Mouse (Mus musculus): ENCODE measurements around the gene Rasl12. TPM values are rescaled to one million over a fixed set of nuclear protein-coding genes. Genes with fewer than 3 reads are reported as not detected.

The Rasl12 gene
- polyA plus RNA-seq, 1 experiment from 2014 or later = 0.23 TPM

GRCm38 (mm10) chr9:65447951-65448350, 49.6 kb downstream of the Rasl12 start:
- ATAC-seq (ENCODE audit: insufficient read depth) = no peak
- Histone ChIP-seq H3K9me3 (replicated peaks) (no peaks in the 10 kb centered on the region), H3K4me1 (replicated peaks) (no peaks in the 10 kb centered on the region), H3K4me2 (no peak overlapping the region), H3K36me3 (replicated peaks) (peaks cover 52% of the 10 kb centered on the region), H3K27me3 (no peaks in the 10 kb centered on the region), H3K9ac (no peak overlapping the region), H3K4me3 (replicated peaks) (no peak overlapping the region), H3K27ac (replicated peaks) (no peak overlapping the region)
- 68% methylated on average over 6 of the region's 6 CpGs for WGBS (ENCODE audit: insufficient replicate concordance)

GRCm38 (mm10) chr9:65458975-65459374, 60.7 kb downstream of the Rasl12 start:
- H3K9ac ChIP-seq = no peak overlapping the region
- peaks cover 27% of the 10 kb centered on the region for H3K4me1 ChIP-seq (replicated peaks)
- no peak for ATAC-seq (ENCODE audit: insufficient read depth)
- WGBS (ENCODE audit: insufficient replicate concordance) = 73% methylated on average over 2 of the region's 2 CpGs
- no peak overlapping the region for H3K4me3 ChIP-seq (replicated peaks)
- H3K9me3 ChIP-seq (replicated peaks) = no peaks in the 10 kb centered on the region
- no peaks in the 10 kb centered on the region for H3K36me3 ChIP-seq (replicated peaks)
- no peak overlapping the region for H3K27ac ChIP-seq (replicated peaks)
- H3K27me3 ChIP-seq = no peaks in the 10 kb centered on the region
- no peak overlapping the region for H3K4me2 ChIP-seq

- no peak overlapping the region for H3K9ac ChIP-seq
- no peaks in the 10 kb centered on the region for H3K36me3 ChIP-seq (replicated peaks)
- H3K27ac ChIP-seq (replicated peaks) = no peak overlapping the region
- H3K9me3 ChIP-seq (replicated peaks) = no peaks in the 10 kb centered on the region
- peak overlapping the region; percentile 83 for H3K4me3 ChIP-seq (replicated peaks)
- no peak for ATAC-seq (ENCODE audit: insufficient read depth)
- H3K4me2 ChIP-seq = peak overlapping the region; percentile 83
- WGBS (ENCODE audit: insufficient replicate concordance) = 63% methylated on average over 3 of the region's 3 CpGs
- peaks cover 37% of the 10 kb centered on the region for H3K4me1 ChIP-seq (replicated peaks)
- no peaks in the 10 kb centered on the region for H3K27me3 ChIP-seq
Measured at GRCm38 (mm10) chr9:65460198-65460597, 61.9 kb downstream of the Rasl12 start.

- Histone ChIP-seq H3K9me3 (replicated peaks) (no peaks in the 10 kb centered on the region), H3K4me1 (replicated peaks) (peaks cover 37% of the 10 kb centered on the region), H3K36me3 (replicated peaks) (peaks cover 4% of the 10 kb centered on the region; the same call in 1 of the 2 replicates), H3K27me3 (no peaks in the 10 kb centered on the region), H3K4me2 (peak within 1 kb of the TSS; percentile 83), H3K9ac (peak within 1 kb of the TSS; percentile 68), H3K27ac (replicated peaks) (peak within 1 kb of the TSS; percentile 76), H3K4me3 (replicated peaks) (peak within 1 kb of the TSS; percentile 83)
- under 1% methylated on average over 53 of the region's 53 CpGs for whole genome bisulfite sequencing (ENCODE audit: insufficient replicate concordance)
- ATAC-seq (ENCODE audit: insufficient read depth) = peak; percentile 85
Measured at GRCm38 (mm10) chr9:65460732-65461442, 62.6 kb downstream of the Rasl12 start, which contains the start of gene Spg21. Gene Spg21 (plus strand): TSS chr9:65460947.

- H3K4me3 ChIP-seq (replicated peaks) = no peak overlapping the region
- H3K27ac ChIP-seq (replicated peaks) = no peak overlapping the region
- 66% methylated on average over 5 of the region's 5 CpGs for WGBS (ENCODE audit: insufficient replicate concordance)
- no peaks in the 10 kb centered on the region for H3K9me3 ChIP-seq (replicated peaks)
- H3K4me1 ChIP-seq (replicated peaks) = peaks cover 37% of the 10 kb centered on the region
- no peaks in the 10 kb centered on the region for H3K27me3 ChIP-seq
- H3K36me3 ChIP-seq (replicated peaks) = peaks cover 6% of the 10 kb centered on the region; the same call in 1 of the 2 replicates
- no peak overlapping the region for H3K9ac ChIP-seq
- ATAC-seq (ENCODE audit: insufficient read depth) = no peak
- no peak overlapping the region for H3K4me2 ChIP-seq
Measured at GRCm38 (mm10) chr9:65462544-65462943, 64.2 kb downstream of the Rasl12 start.

GRCm38 (mm10) chr9:65464161-65464560, 65.9 kb downstream of the Rasl12 start:
- H3K4me2 ChIP-seq = no peak overlapping the region
- H3K4me1 ChIP-seq (replicated peaks) = peaks cover 40% of the 10 kb centered on the region
- H3K27me3 ChIP-seq = no peaks in the 10 kb centered on the region
- H3K27ac ChIP-seq (replicated peaks) = no peak overlapping the region
- peaks cover 6% of the 10 kb centered on the region; the same call in 1 of the 2 replicates for H3K36me3 ChIP-seq (replicated peaks)
- no peak overlapping the region for H3K9ac ChIP-seq
- H3K9me3 ChIP-seq (replicated peaks) = no peaks in the 10 kb centered on the region
- H3K4me3 ChIP-seq (replicated peaks) = no peak overlapping the region
- ATAC-seq (ENCODE audit: insufficient read depth) = no peak
- WGBS (ENCODE audit: insufficient replicate concordance) = 69% methylated on average over 6 of the region's 6 CpGs

Other genes with a start within 250 kb of the Rasl12 start
- gene Parp16, start 203.2 kb upstream of the Rasl12 start, polyA plus RNA-seq (2015; fragmentation: Nextera tagmentation; extraction: Ambion mirVana) = 9.5 and 10.2 TPM in 2 replicates
- 0.15 and 0.17 TPM in 2 replicates for gene Cilp, start 133.3 kb upstream of the Rasl12 start, polyA plus RNA-seq (2015; fragmentation: Nextera tagmentation; extraction: Ambion mirVana)
- gene Clpx, start 104.2 kb upstream of the Rasl12 start, polyA plus RNA-seq (2015; fragmentation: Nextera tagmentation; extraction: Ambion mirVana) = 33.3 and 35.9 TPM in 2 replicates
- gene Pdcd7, start 52.4 kb upstream of the Rasl12 start, polyA plus RNA-seq (2015; fragmentation: Nextera tagmentation; extraction: Ambion mirVana) = 3.3 and 3.6 TPM in 2 replicates
- gene Ubap1l, start 37.5 kb upstream of the Rasl12 start, polyA plus RNA-seq (2015; fragmentation: Nextera tagmentation; extraction: Ambion mirVana) = 0.09 TPM in 1 of 2 replicates, not detected in the other
- 0.18 and 0.24 TPM in 2 replicates for gene Kbtbd13, start 6.9 kb upstream of the Rasl12 start, polyA plus RNA-seq (2015; fragmentation: Nextera tagmentation; extraction: Ambion mirVana)
- 0.17 TPM in 1 of 2 replicates, not detected in the other for gene Slc51b, start 24.4 kb downstream of the Rasl12 start, polyA plus RNA-seq (2015; fragmentation: Nextera tagmentation; extraction: Ambion mirVana)
- 6.2 and 6.7 TPM in 2 replicates for gene Mtfmt, start 37.3 kb downstream of the Rasl12 start, polyA plus RNA-seq (2015; fragmentation: Nextera tagmentation; extraction: Ambion mirVana)
- gene Spg21, start 62.4 kb downstream of the Rasl12 start, polyA plus RNA-seq (2015; fragmentation: Nextera tagmentation; extraction: Ambion mirVana) = 24.1 and 30.0 TPM in 2 replicates
- 0.09 TPM in 1 of 2 replicates, not detected in the other for gene Ankdd1a, start 121.7 kb downstream of the Rasl12 start, polyA plus RNA-seq (2015; fragmentation: Nextera tagmentation; extraction: Ambion mirVana)
- gene Plekho2, start 181.5 kb downstream of the Rasl12 start, polyA plus RNA-seq (2015; fragmentation: Nextera tagmentation; extraction: Ambion mirVana) = 27.0 and 27.3 TPM in 2 replicates
- 10.0 and 13.2 TPM in 2 replicates for gene Pif1, start 188.7 kb downstream of the Rasl12 start, polyA plus RNA-seq (2015; fragmentation: Nextera tagmentation; extraction: Ambion mirVana)
- 11.3 and 11.8 TPM in 2 replicates for gene Rbpms2, start 231.1 kb downstream of the Rasl12 start, polyA plus RNA-seq (2015; fragmentation: Nextera tagmentation; extraction: Ambion mirVana)

Measured in liver, embryonic 15.5 days (tissue).